Mouse (Mus musculus) thymus, postnatal 14 days (tissue): ENCODE measurements around the gene Srd5a1.

Experiments
- DNase-seq: peaks from one replicate; pipeline ENCODE4 v3.0.0; 2021

Srd5a1 gene

DNA sequence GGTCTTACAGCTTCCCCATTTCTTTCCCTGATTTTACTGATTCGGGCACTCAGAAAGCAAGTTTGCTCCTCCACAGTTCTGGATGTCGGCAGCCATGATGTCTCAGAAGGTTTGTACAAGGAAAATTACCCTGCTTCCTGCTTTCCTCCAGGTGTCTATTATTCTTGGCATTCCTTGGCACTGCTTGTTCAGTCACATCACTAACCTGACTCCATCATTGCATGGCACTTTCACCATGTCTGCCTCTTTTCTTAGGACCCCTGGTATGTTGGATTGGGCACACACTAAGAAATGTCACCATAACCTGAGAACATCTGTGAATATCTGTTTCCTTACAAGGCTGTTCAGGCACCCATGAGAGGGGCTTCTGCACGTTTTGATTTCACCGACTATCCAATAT is 75.2 kb downstream of the Srd5a1 start:
- DNase-seq = no peak

DNA sequence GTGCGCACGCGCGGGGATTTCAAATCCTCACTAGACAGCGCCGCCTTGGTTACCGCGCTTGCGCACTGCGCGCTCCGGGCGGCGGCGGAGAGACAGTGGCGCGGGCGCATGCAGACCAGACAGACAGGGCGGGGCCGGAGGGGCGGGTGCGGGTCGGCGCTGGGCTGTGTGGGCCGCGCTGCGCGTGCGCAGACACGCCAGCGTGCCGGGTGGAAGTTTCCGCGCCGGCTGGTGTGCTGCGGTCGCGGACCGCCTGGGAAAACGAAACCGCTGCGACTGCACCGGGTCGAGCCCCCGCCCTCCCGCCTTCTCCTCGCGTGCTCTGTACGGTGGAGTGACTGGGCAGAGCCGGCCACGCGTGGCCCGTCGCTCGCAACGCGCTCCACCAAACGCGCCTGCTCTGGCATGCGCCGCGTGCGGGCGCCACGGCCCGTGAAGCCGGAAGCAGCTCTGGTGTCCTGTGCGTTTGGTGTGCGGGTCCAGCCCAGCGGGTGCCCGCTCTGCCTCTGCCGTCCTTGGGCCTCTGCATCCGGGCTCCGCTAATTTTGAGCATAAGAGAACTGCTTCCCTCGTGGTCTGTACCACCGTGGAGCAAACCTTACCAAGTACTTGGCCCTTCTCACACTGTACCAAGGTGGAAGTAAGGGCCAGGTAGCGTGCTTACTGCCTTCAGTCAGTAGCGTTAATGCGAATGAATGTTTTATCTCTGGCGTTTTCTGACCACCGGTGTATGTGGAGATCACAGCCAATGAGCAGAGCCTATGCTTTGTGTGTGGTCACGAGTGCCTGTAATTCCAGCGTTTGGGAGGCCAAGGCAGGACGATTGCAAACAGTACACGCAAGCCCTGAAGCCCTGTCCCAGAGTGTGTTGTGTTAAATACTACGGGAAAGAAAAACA is 76.3 kb downstream of the Srd5a1 start:
- peak; percentile 99 for DNase-seq

DNA sequence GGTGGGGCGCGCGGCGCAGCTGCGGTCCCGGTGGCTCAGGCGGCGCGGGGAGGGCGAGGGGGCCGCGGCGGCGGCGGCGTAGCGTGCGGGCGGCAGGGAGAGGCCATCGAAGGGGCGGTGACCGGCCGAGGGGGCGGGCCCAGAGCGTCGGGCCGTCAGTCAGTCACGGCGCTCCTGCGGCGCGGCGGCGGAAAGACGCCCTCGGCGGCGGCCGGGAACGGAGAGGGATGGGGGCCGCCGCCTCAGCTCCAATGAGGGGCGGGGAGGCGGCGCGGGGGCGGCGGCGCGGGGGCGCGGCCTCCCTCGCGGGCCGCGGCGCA is 76.9 kb downstream of the Srd5a1 start, which contains the start of gene Tent4a:
Tent4a (minus strand) TSS at position 284 of the 320 bp plus-strand sequence.
- no peak for DNase-seq

DNA sequence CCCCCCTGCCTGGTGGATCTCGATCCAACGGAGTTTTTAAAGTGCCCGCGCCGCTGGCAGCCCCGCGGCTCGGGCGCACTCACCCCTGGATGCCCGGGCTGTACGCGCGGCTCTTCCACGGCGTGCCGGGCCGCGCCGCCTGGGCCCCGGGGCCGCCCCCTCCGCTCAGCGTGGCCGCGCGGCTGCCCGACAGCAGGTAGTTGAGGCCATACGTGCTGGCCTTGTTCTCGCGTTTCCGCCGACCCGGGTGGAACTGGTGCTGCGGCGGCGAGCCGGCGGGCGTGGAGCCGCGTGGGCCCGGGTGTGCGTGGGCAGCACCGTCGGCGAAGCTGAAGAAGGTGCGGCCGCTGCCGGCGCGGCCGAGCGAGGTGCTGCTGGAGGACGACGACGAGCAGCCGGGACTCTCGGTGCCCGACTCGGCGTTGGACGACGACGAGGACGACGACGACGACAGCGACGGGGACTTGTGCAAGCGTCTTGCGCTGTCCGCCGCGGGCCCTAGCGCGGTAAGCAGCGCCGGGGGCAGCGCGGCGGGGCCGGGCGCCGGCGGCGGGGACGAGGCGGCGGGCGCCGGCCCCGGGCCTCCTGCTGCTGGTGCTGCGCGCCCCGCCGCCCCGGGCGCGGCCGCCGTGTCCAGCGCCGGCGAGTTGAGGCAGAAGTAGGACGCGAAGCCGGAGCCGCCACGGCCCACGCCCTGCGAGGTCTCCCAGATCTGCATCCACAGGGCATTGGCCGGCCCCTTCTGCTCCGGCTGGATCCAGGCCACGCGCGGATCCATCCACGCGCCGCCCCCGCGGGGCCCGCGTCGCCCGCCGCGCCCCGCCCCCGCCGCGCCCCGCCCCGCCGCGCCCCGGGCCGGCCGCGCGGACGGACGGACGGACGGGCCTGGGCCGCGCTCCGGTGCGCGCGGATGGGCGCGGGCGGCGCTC is 77.6 kb downstream of the Srd5a1 start, which contains the start of gene Nsun2:
Nsun2 (plus strand) TSS at position 342 of the 929 bp plus-strand sequence.
- peak; percentile 64 for DNase-seq

DNA sequence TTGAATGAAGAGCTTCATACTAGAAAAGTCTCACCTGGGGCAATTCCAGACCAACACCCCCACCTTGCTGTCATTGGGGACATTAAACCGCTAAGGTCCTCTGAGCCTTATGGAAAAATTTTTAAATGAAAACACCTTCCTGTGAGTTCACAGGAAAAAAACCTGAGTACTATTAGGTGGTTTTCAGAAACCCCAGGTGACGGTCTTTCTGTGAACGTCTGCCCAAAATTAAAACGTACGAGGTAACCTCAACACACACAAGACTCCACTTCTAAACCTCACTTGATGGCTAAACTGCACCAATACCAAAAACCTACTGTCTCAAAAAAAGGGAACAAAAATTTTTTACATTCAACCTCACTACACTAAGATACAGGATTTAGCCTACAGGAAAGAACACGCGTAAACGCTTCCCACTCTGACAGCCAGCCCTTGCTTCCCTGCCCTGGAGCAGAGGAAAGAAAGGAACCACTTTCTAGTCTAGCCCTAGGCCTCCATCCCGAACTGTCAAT is 78.3 kb downstream of the Srd5a1 start:
- DNase-seq = no peak

DNA sequence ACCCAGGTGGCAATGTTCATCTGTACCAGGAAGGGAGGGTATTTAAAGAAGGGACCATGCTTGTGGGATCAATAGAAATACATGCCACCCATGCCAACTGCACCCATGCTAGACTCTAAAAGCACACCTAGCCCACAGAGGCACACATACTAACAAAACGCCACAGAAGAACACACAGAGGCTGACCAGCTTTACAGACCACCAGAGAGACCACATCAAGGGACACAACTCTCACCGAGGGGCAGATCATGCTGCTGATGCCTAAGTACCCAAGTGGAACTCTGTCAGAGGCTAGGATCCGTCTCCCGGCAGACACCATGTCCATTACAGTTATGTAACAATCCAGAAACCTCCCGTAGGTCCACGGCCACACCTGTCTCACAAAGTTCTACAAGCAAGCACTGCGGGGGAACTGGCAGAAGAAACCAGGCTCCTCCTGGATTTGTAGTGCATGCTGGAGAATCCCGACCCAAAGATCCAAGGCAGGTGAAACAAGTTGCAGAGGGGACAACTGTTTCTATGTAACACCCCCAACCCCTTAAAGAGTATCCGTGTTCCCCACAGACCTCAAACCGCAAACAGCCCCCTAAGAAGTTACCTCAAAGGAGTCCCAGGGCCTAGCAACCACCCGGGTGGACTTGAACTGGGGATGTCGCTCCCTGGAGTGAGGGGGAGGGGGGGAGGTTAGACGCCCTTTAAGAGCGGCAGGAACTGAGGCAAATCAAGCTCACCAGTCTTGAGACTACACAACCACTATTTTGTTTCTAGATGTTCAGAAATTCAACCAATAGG is 78.9 kb downstream of the Srd5a1 start:
- peak; percentile 44 for DNase-seq

DNA sequence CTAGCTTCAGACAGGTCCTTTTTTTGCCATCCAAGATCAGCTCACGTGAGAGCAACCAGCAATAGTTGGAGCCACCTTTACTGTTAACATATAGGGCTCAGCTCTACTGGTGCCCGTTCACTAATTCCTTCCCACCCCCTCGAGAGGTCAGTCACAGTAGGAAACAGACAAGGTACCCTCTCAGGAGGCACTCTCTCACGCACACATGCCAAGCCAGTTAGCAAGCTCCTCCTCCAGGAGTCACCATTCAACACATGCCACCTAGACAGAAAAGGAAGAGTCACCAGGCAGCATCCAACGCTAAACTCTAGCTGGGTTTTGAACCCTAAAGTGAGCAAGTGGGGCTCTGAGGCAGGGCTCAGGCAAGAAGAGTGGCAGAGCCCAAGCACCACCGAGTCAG is 79.8 kb downstream of the Srd5a1 start:
- no peak for DNase-seq

DNA sequence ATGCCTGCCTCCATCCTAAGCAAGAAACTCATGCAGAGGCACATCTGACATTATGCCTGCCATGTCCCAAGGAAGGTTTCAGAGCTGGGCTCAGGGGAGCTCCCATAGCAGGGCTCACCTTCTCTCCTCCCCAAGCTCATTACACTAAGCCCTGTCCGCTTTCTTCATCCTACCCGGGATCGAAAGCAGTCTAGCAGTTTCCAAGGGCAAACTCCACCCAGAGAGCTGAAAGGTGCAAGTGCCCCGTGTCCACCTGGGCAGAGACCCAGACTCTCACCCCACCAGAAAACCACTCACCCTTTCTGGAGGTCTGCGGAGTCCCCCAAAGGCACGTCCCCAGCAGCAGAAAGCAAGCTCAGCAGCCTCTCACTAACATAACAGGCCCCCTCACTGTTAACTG is 80.3 kb downstream of the Srd5a1 start:
- no peak for DNase-seq

DNA sequence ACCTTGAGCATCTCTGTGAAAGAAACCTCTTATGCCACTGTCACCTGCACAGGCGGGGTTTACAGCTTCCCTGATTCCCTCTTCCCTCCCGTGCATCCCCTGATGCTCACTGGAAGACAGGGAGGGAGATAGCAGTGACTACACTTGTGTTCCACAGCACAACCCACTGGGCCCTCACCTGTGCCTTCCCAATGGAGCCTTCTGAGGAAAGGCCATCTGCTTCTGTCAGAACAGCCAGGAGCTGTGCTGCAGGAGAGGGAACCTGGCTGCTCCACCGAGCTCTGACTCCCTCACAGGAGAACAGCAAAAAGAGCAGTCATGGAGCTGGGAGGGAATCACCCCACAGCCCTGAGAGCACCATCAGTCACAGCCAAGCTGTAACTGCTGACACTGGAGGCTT is 81.1 kb downstream of the Srd5a1 start:
- DNase-seq = no peak

DNA sequence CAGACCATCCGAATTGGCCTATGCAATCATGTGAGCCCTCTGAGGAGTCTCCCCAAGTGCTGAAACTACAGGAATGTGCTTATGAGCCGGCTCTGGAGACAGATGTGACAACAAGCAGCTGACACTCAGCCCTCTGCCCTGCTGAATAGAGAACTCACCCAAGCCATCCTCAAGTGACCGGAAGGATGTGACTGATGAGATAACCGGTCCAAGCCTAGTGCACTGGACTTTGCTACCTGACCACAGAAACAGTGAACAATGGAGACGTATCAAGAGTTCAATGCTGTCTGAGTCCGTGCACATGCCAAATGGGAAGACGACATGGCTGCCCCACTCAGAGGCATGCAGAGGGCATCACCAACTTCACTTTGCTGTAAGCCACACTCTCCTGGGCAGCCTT is 82.7 kb downstream of the Srd5a1 start:
- DNase-seq = no peak

DNA sequence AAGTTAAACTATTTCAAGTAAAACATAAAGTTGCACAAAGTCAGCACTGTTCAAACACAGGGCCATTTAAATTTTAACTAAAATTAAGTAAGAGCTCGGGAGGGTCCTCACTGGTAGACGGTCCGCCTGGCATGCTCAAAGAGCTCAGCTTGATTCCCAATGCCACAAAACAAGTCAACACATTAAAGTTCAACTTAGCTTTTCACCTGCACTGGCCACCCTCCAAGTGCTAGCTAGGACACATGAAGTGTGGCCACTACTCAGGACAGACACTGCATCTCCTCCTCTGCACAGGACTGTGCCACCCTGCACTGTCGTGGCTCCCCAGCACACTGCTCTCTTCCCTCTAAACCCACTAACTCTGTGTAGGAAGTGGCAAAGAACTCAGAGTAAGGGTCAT is 85.4 kb downstream of the Srd5a1 start:
- no peak for DNase-seq

DNA sequence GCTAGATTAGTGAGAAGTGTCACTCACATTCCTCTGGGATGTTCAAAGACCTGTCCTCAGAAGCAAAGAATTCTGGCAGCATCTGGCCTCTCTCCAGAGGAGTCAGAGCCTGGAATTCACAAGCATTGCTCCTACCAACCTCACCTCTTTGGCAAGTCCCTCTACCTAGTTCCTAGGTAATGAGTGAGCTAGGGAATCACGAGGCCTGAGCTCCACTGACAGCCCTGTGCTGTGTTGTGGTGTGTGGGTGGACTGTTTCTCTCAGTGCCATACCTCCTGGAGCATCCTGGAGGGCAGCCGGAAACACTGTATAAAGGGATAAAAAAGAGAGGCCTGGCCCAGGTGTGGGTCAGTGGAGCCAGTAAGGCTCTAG is 87.1 kb downstream of the Srd5a1 start:
- no peak for DNase-seq
